Mouse (Mus musculus) ZHBTc4 (cell line): Measurements from ENCODE around the gene Slc9a7.
A peak's percentile ranks its signal among the peaks of the same experiment; 100 is the strongest.

Experiments
- DNase-seq: peaks from one replicate; pipeline ENCODE4 v3.0.0-alpha.2; 2011; ENCODE audit warnings: low read depth, low spot score

Slc9a7 gene

DNA sequence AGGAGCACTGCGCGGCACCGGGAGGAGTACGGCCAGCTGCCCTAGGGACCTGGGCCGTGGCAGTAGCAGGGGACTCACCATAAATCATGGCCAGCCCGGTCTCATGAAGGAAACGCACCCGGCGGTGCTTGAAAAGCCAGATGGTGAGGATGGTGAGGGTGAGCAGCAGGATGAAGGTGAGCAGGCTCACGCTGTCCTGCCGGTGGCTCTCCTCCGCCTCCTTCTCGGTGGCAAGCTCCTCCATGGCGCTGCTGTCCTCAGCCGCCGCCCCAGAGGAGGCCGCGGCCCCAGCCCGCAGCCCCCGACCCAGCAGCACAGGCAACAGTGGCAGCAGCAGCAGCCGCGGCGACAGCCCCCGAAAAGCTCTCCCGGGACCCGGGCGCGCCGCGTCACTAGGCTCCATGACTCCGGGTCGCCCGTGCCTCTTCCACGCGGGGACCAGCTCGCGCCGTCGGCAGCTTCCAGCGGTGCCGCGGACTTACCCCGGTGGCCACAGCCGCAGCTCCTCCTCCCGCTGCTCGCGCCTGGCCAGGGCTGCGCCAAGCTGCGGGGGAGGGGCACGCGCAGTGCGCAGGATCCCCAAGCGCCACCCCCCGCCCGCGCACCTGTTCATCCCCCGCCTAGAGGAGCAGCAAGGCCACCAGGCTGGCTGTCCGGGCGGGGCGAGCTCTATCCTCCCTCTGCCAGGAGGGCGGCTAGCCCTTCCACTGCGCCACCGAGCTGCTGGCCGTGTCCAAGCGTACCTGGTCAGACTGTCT is at the start of gene Slc9a7:
Gene Slc9a7, minus strand, starts transcription at position 526 of the 758 bp plus-strand sequence.
- DNase-seq, result peak; percentile 76

DNA sequence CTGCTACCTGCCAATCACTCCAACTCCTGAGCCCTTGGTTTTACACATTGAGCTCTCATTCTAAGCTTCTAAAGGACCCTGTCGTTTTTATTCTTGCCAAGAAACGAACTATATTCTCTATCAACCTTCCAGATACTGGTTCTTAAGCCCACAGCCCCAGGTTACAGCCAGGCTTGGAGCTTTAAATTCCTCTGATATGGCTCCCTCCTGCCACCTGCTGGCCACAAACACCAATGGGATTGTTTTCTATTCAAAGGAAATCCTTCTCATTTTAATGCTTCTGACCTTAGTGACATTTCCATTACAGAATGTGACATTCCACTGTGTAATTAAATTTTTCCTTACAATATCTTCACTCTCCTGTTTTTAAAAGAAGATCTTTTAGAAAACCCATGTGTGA is 44.1 kb upstream of the Slc9a7 start:
- peak; percentile 56 for DNase-seq

DNA sequence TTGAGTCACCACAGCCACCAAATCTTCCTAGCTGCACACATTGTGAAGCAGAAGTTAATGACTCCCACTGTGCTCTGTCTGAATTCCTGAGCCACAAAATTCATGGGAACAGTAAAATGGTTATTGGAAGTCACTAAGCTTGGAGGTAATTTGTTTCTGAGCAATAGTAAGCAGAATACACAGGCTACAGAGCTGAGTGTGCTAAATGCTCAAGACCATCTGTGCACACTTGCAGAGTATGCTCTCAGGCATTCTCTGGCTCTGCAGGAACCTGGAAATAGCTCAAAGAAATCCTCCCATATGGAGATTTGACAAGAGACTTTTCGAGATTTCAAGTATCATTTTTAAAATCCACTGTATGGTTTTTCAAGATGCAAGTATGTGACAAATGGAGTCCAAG is 41.1 kb upstream of the Slc9a7 start:
- DNase-seq, result no peak

DNA sequence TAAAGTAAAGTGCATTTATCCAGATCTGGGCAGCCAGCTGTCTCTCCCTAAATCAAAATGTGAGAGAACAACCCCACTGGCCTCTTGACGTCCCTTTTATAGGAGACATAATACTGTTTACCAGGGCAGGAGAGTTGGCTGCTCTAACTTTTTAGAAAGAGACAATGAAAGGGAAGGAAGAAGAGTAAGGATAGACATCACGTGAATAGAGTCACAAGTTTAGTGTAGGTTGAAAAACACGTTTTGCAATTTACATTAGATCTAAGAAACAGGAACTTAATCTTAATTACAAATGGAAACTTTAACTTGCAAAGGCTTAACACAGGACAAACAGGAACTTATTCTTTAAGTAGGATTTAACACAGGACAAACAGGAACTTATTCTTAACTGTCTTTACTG is 15.6 kb upstream of the Slc9a7 start:
- DNase-seq, result no peak

GRCm38 (mm10) chrX:20305941-20306340 is 14.3 kb upstream of the Slc9a7 start:
- no peak for DNase-seq

- DNase-seq, result no peak
Measured at GRCm38 (mm10) chrX:20303280-20303679, 11.7 kb upstream of the Slc9a7 start.

DNA sequence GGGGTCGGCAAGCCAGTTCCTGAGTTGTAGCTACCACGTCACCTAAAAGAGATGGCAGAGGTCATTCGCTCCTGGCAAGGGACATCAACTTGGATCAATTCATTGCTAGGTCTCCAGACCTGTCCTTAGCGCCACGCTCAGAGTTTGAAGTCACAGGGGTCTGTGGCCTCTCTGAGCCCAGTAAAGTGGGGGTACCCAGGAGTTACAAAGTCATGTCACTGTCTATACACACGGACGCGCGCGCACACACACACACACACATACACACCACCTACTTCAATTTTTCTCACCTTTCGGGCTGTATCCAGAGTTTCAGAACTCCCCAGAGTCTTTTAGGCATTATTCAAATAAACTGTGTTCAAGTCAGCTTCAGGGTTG is 422 bp upstream of the Slc9a7 start:
- no peak for DNase-seq

- DNase-seq, result no peak
Measured at GRCm38 (mm10) chrX:20290715-20291114, 892 bp downstream of the Slc9a7 start.

DNA sequence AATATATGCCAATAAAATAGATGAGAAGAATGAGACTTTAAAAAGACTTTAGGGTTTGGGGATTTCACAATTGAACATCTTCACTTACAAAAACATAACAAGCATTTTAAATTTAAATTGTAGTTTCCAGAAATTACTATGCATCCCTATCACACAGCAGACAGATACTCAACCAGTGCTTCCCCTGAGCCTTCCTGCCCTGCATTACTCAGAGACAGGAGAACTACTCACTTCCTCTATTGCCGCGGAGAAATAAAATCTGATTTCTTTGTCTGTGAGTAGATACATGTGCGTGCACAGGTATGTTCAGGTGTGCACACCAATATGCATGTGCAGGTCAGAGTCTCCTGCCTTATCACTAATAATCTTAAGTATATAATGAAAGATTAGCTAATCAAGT is 2.9 kb downstream of the Slc9a7 start:
- no peak for DNase-seq

GRCm38 (mm10) chrX:20286254-20286653 is 5.4 kb downstream of the Slc9a7 start:
- DNase-seq, result no peak

- no peak for DNase-seq
Measured at GRCm38 (mm10) chrX:20279424-20279823, 12.2 kb downstream of the Slc9a7 start.

DNA sequence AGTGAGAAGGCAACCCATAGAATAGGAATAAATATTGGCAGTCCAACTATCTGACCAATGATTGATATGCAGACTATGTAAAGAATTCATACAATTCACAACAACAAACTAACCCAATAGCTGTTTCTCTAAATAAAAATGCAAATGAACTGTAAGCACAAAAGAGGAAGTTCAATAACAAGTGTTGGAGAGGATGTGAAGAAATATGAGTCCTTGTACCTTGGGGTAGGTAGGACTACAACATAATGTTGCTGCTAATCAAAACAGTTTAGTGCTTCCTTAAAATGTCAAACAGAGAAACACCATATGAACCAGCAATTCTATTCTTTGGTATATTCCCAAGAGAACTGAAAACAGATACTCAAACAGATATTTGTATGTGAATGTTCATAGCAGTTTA is 17.8 kb downstream of the Slc9a7 start:
- DNase-seq, result no peak

GRCm38 (mm10) chrX:20271980-20272379 is 19.6 kb downstream of the Slc9a7 start:
- no peak for DNase-seq

GRCm38 (mm10) chrX:20269980-20270379 is 21.6 kb downstream of the Slc9a7 start:
- DNase-seq, result no peak

GRCm38 (mm10) chrX:20264370-20264769 is 27.2 kb downstream of the Slc9a7 start:
- DNase-seq, result no peak

DNA sequence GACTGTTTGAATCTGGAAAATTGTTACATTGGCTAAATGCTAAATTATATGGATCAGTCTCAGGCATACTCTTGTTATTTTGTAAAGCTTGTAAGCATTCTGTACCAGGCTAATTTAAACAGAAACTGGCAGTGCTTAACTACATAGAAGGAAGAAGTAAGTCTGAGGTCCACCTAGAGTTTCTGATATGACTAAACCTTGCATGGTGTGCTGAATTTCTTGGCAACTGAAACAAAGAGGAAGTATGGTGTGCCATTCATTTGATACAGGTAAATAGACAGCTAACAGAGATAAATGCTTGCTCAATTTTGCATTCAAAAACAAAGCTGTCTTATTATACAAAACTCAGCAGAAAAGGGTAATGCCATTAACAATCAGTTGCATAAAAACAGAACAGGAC is 63.5 kb downstream of the Slc9a7 start:
- DNase-seq, result no peak

DNA sequence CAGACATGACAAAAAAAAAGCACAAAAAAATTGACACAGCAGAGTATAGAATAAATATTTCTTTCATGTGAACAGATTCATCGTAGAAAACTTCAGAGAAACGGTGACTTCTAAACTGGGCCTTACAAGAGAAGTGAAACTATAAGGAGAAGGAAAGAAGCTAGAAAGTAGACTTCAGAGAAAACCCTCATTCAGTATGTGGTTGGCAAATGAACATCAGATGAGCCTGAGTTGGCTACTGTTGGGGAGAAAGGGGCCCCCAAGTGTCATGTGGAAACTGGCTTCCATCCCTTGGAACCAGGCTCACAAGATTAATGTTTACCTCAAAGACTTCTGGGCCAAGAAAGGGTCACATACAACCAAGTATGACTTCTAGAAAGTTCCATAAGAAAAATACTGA is 70.1 kb downstream of the Slc9a7 start:
- no peak for DNase-seq

GRCm38 (mm10) chrX:20185616-20186015 is 106.0 kb downstream of the Slc9a7 start:
- peak; percentile 12 for DNase-seq

DNA sequence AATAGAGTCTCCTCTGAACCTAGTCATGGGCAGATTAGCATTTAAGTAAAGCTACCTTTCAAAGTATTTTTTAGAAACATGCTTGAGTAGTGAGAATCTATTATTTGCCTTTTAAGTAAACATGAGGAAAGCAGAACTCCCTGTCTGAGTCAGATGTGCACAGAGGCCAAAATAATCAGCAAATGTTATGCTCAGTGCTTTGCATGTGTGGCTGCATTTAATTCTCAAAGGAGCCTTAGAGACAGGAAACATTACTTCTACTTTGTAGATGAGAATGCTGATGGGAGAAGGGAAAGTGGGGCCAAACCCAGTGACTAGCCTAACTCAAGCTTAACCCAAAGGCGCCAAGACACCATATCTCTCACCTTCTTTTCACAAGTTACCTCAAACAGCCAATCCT is 114.8 kb downstream of the Slc9a7 start:
- DNase-seq, result no peak

DNA sequence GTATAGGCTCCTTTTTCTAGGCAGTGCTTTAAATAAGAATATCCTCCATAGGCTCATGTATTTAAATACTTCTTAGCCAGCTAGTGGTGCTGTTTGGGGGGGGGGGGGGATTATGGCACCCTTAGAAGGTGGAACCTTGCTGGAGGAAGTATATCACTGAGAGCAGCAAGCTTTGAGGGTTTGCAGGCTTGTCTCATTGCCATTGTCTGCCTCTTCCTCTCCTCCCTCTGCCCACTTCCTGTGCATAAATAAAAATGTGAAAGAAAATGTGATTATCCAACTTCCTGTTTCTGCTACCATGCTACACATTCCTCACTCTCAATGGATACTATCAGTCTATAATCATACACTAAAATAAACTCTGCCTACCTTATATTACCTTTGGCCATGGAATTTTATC is 123.2 kb downstream of the Slc9a7 start:
- DNase-seq, result no peak

- no peak for DNase-seq
Measured at GRCm38 (mm10) chrX:20164984-20165383, 126.6 kb downstream of the Slc9a7 start.

DNA sequence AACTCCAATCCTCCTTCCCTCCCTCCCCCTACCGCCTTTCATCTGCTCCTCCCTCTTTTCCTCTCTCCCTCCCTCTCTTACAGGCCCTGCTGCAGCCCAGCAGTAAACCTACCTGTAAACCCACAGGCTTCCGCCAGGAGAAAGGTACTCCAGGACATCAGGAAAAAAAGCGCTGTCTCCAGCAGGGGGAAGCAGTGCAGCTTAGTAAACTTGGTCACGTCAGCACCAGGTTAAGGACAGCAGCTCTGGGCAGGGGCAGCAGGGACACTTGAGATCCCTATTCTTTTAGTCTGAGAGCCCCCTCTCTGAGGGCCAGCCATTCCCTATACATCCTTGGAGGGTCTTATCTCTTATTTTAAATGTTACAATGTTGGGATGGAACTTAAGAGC is 129.3 kb downstream of the Slc9a7 start:
- peak; percentile 81 for DNase-seq

DNA sequence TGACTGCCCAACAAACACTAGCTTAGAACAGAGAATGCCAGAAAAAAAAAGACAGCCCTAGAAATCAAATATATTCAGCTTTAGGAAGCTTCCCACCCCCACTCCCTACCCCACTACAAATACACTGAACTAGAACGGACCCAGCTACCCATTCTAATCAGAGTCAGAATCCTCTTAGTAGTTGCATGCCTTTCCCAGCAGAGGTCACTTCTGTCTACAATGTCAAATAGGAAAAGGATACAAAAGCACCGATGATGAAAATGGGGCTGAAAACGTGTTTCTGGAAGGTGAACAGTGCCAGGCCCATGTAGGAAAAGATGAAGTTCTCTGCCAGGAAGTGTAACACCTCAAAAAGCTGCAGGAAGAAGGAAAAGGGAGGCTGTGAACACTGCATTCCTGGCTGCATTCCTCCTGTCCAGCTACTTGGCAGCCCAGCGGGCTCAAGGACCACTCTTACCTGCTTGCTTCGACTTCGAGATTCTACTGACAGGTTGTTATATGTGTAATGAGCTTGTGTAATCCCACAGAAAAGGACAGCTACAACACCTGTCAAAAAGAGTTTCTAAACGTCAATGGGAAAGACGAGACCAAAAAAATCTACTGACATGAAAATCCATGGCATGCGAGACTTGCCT is 129.8 kb downstream of the Slc9a7 start:
- DNase-seq, result no peak
